Mouse (Mus musculus): ENCODE measurements around the gene Epha2. TPM values are rescaled to one million over a fixed set of nuclear protein-coding genes. Genes with fewer than 3 reads are reported as not detected.

Epha2 gene
- polyA plus RNA-seq, 1 experiment from 2014 or later = 3.9 TPM

DNA sequence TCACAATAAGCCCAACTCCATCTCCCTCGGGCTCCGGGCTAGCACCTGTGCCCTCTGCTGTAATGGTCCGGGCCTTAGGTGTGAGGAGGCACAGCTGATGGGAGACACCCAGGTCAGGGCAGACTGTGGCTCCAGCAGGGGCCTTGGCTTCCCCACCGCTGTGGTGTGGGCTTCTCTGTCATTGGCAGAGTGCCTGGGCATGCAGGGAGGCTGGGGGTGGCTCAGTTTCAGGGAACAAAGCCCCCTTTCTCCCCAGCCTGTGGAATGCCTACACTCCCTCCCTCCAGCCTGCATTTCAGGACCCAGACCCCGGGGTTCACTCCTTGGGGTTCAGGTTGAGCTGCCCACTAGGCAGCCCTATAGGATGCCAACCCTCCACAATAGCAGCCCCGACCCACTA, 35.2 kb downstream of the Epha2 start:
- TF ChIP-seq CTCF (IDR thresholded peaks at IDR 0.05; ENCODE audit: low read depth) = no peak
- no peak for TF ChIP-seq EP300 (optimal IDR thresholded peaks at IDR 0.05)
- WGBS = 62% methylated on average over 6 of the region's 6 CpGs
- DNase-seq (ENCODE audit: low spot score) (no peak), ATAC-seq (ENCODE audit: low FRiP score, low TSS enrichment) (no peak)
- Histone ChIP-seq H3K4me2 (replicated peaks; ENCODE audit: low read depth) (no peak overlapping the region), H3K4me3 (ENCODE audit: low read depth, low read length) (no peak overlapping the region), H3K27ac (replicated peaks) (no peak overlapping the region), H3K4me1 (replicated peaks; ENCODE audit: control insufficient read depth, insufficient read depth) (0 out of 2 replicates have a peak, but pooled peaks cover 6% of the 10 kb centered on the region), H3K27me3 (ENCODE audit: control insufficient read depth, insufficient read depth, low read length) (no peaks in the 10 kb centered on the region), H3K9ac (ENCODE audit: low read length) (no peak overlapping the region), H3K36me3 (ENCODE audit: control insufficient read depth, insufficient read depth, low read length) (no peaks in the 10 kb centered on the region), H3K9me3 (ENCODE audit: control insufficient read depth, low read length) (no peaks in the 10 kb centered on the region)

DNA sequence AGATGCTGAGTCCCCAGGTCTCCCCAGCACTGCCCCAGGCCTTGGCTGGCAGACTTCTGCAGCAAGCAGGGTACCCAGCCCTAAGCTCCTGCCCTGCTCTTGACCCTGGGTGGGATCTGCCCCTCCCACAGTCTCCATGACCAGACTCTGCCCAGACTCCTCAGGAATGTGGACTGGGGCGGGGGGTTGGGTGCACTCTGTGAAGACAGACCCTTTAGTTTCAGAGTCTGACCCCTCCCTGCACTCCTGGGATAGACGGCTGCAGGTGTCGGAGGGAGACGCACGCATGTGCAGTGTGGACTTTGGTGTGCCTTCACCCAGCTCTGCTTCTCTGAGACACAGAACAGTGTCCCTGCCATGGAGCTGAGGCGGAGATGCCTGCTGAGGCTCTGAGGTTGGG, 36.9 kb downstream of the Epha2 start:
- peak; percentile 48 for DNase-seq (ENCODE audit: low spot score)
- no peaks in the 10 kb centered on the region for H3K36me3 ChIP-seq (ENCODE audit: control insufficient read depth, insufficient read depth, low read length)
- ATAC-seq (ENCODE audit: low FRiP score, low TSS enrichment) = 0 out of 2 replicates have a peak, but pooled peaks have one; percentile 22
- H3K4me2 ChIP-seq (replicated peaks; ENCODE audit: low read depth) = peak overlapping the region; percentile 11; the same call in 1 of the 2 replicates
- no peaks in the 10 kb centered on the region for H3K9me3 ChIP-seq (ENCODE audit: control insufficient read depth, low read length)
- 0 out of 2 replicates have a peak, but pooled peaks cover 6% of the 10 kb centered on the region for H3K4me1 ChIP-seq (replicated peaks; ENCODE audit: control insufficient read depth, insufficient read depth)
- H3K4me3 ChIP-seq (ENCODE audit: low read depth, low read length) = no peak overlapping the region
- H3K27ac ChIP-seq (replicated peaks) = peak overlapping the region; percentile 40; the same call in 1 of the 2 replicates
- WGBS = 26% methylated on average over 6 of the region's 6 CpGs
- TF ChIP-seq CTCF (IDR thresholded peaks at IDR 0.05; ENCODE audit: low read depth) (no peak), EP300 (optimal IDR thresholded peaks at IDR 0.05) (no peak)
- H3K27me3 ChIP-seq (ENCODE audit: control insufficient read depth, insufficient read depth, low read length) = no peaks in the 10 kb centered on the region
- H3K9ac ChIP-seq (ENCODE audit: low read length) = peak overlapping the region; percentile 27

- H3K36me3 ChIP-seq (ENCODE audit: control insufficient read depth, insufficient read depth, low read length) = no peaks in the 10 kb centered on the region
Observed at GRCm38 (mm10) chr4:141338853-141339252, 37.8 kb downstream of the Epha2 start.

GRCm38 (mm10) chr4:141341477-141341876, 40.4 kb downstream of the Epha2 start:
- TF ChIP-seq CTCF (IDR thresholded peaks at IDR 0.05; ENCODE audit: low read depth) = no peak
- TF ChIP-seq EP300 (optimal IDR thresholded peaks at IDR 0.05) = no peak
- 82% methylated on average over 7 of the region's 7 CpGs for WGBS
- Histone ChIP-seq H3K9ac (ENCODE audit: low read length) (no peak overlapping the region), H3K4me3 (ENCODE audit: low read depth, low read length) (no peak overlapping the region), H3K27ac (replicated peaks) (no peak overlapping the region), H3K27me3 (ENCODE audit: control insufficient read depth, insufficient read depth, low read length) (no peaks in the 10 kb centered on the region), H3K9me3 (ENCODE audit: control insufficient read depth, low read length) (no peaks in the 10 kb centered on the region), H3K4me1 (replicated peaks; ENCODE audit: control insufficient read depth, insufficient read depth) (0 out of 2 replicates have a peak, but pooled peaks cover 6% of the 10 kb centered on the region), H3K36me3 (ENCODE audit: control insufficient read depth, insufficient read depth, low read length) (no peaks in the 10 kb centered on the region), H3K4me2 (replicated peaks; ENCODE audit: low read depth) (no peak overlapping the region)
- ATAC-seq (ENCODE audit: low FRiP score, low TSS enrichment) (no peak), DNase-seq (ENCODE audit: low spot score) (no peak)

More at GRCm38 (mm10) chr4:141338853-141339252, 37.8 kb downstream of the Epha2 start:
- Histone ChIP-seq H3K9ac (ENCODE audit: low read length) (no peak overlapping the region), H3K4me3 (ENCODE audit: low read depth, low read length) (no peak overlapping the region), H3K4me2 (replicated peaks; ENCODE audit: low read depth) (no peak overlapping the region), H3K27ac (replicated peaks) (peak overlapping the region; percentile 40; the same call in 1 of the 2 replicates), H3K27me3 (ENCODE audit: control insufficient read depth, insufficient read depth, low read length) (no peaks in the 10 kb centered on the region), H3K4me1 (replicated peaks; ENCODE audit: control insufficient read depth, insufficient read depth) (0 out of 2 replicates have a peak, but pooled peaks cover 6% of the 10 kb centered on the region), H3K9me3 (ENCODE audit: control insufficient read depth, low read length) (no peaks in the 10 kb centered on the region)
- DNase-seq (ENCODE audit: low spot score) (peak; percentile 55), ATAC-seq (ENCODE audit: low FRiP score, low TSS enrichment) (peak; percentile 57)
- 0% methylated on average over 1 of the region's 1 CpGs for WGBS
- TF ChIP-seq EP300 (optimal IDR thresholded peaks at IDR 0.05) (no peak), CTCF (IDR thresholded peaks at IDR 0.05; ENCODE audit: low read depth) (no peak)

- Histone ChIP-seq H3K27ac (replicated peaks) (no peak overlapping the region), H3K4me3 (ENCODE audit: low read depth, low read length) (no peak overlapping the region), H3K4me1 (replicated peaks; ENCODE audit: control insufficient read depth, insufficient read depth) (0 out of 2 replicates have a peak, but pooled peaks cover under 1% of the 10 kb centered on the region), H3K27me3 (ENCODE audit: control insufficient read depth, insufficient read depth, low read length) (no peaks in the 10 kb centered on the region), H3K9me3 (ENCODE audit: control insufficient read depth, low read length) (no peaks in the 10 kb centered on the region), H3K4me2 (replicated peaks; ENCODE audit: low read depth) (no peak overlapping the region), H3K36me3 (ENCODE audit: control insufficient read depth, insufficient read depth, low read length) (no peaks in the 10 kb centered on the region), H3K9ac (ENCODE audit: low read length) (no peak overlapping the region)
- ATAC-seq (ENCODE audit: low FRiP score, low TSS enrichment) (no peak), DNase-seq (ENCODE audit: low spot score) (no peak)
- 61% methylated on average over 7 of the region's 7 CpGs for WGBS
- TF ChIP-seq CTCF (IDR thresholded peaks at IDR 0.05; ENCODE audit: low read depth) (no peak), EP300 (optimal IDR thresholded peaks at IDR 0.05) (no peak)
Observed at GRCm38 (mm10) chr4:141343515-141343914, 42.5 kb downstream of the Epha2 start.

- Histone ChIP-seq H3K36me3 (ENCODE audit: control insufficient read depth, insufficient read depth, low read length) (no peaks in the 10 kb centered on the region), H3K27me3 (ENCODE audit: control insufficient read depth, insufficient read depth, low read length) (no peaks in the 10 kb centered on the region), H3K4me3 (ENCODE audit: low read depth, low read length) (no peak overlapping the region), H3K4me1 (replicated peaks; ENCODE audit: control insufficient read depth, insufficient read depth) (no peaks in the 10 kb centered on the region), H3K4me2 (replicated peaks; ENCODE audit: low read depth) (no peak overlapping the region), H3K9me3 (ENCODE audit: control insufficient read depth, low read length) (no peaks in the 10 kb centered on the region), H3K9ac (ENCODE audit: low read length) (no peak overlapping the region), H3K27ac (replicated peaks) (no peak overlapping the region)
- no peak for ATAC-seq (ENCODE audit: low FRiP score, low TSS enrichment)
- 82% methylated on average over 12 of the region's 12 CpGs for WGBS
- DNase-seq (ENCODE audit: low spot score) = no peak
- no peak for TF ChIP-seq CTCF (IDR thresholded peaks at IDR 0.05; ENCODE audit: low read depth)
Observed at GRCm38 (mm10) chr4:141345219-141345618, 44.2 kb downstream of the Epha2 start.

All from stomach, postnatal 0 days (tissue).